Mouse (Mus musculus): Measurements from ENCODE around the gene Cops3. TPM values are rescaled to one million over a fixed set of nuclear protein-coding genes. Genes with fewer than 3 reads are reported as not detected.

The Cops3 gene
- total RNA-seq, 2 experiments from 2014 or later = 212 to 224 TPM

DNA sequence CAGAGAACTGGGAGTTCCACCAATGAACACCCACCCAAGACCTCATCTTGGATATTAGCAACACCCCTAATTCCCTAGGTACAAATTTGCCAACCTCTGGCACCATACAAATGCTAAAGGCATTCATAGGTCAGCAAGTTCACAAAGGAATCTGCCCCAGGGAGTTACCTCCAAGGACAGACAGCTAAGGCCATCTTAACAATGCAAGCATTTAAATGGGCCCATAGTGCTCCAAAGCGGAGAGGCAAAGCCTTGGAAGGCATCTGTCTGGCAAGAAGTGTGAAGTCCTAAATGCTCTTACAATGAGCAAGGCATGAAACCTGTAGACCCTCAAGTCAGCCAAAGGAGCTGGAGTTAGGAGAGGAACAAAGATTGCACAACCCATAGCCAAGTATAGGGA lies 25.3 kb downstream of the Cops3 start:
- no peak for ATAC-seq (replicated peaks; ENCODE audit: low FRiP score, low TSS enrichment, poor library complexity, severe bottlenecking)

- ATAC-seq (replicated peaks; ENCODE audit: low FRiP score, low TSS enrichment, poor library complexity, severe bottlenecking) = no peak
Measured at GRCm38 (mm10) chr11:59813276-59813675, 26.4 kb downstream of the Cops3 start.

GRCm38 (mm10) chr11:59811211-59811610 lies 28.4 kb downstream of the Cops3 start:
- ATAC-seq (replicated peaks; ENCODE audit: low FRiP score, low TSS enrichment, poor library complexity, severe bottlenecking) = no peak

DNA sequence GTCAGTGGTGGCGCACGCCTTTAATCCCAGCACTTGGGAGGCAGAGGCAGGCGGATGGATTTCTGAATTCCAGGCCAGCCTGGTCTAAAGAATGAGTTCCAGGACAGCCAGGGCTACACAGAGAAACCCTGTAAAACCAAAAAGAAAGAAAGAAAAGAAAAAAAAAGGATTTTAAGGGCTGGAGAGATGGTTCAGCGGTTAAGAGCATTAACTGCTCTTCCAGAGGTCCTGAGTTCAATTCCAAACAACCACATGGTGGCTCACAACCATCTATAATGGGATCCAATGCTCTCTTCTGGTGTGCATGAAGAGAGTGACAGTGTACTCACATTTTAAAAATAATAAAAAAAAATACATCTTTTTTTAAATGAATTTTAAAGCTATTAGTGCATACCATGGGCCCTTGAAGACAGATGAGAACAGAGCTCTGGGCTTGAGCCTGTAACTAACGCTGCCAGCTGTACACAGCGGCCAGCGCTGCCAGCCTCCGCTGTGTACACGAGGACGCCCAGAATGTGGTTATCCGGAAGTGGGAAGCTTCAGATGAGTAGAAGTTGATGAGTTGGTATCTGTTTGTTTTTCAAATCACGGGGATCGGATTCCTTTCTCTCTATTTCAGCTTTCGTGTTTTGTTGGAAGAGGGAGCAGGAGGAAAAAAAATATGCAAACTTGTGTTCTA lies 29.0 kb downstream of the Cops3 start:
- no peak for ATAC-seq (replicated peaks; ENCODE audit: low FRiP score, low TSS enrichment, poor library complexity, severe bottlenecking)

GRCm38 (mm10) chr11:59809670-59810474 lies 29.8 kb downstream of the Cops3 start, which contains the start of gene Flcn:
Flcn (minus strand) TSS chr11:59810016.
- peak; percentile 84 for ATAC-seq (replicated peaks; ENCODE audit: low FRiP score, low TSS enrichment, poor library complexity, severe bottlenecking)

- ATAC-seq (replicated peaks; ENCODE audit: low FRiP score, low TSS enrichment, poor library complexity, severe bottlenecking) = peak; percentile 83
Measured at GRCm38 (mm10) chr11:59809071-59809669, 30.5 kb downstream of the Cops3 start.

- no peak; the same call in 1 of the 2 replicates for ATAC-seq (replicated peaks; ENCODE audit: low FRiP score, low TSS enrichment, poor library complexity, severe bottlenecking)
Measured at GRCm38 (mm10) chr11:59808170-59808960, 31.3 kb downstream of the Cops3 start.

DNA sequence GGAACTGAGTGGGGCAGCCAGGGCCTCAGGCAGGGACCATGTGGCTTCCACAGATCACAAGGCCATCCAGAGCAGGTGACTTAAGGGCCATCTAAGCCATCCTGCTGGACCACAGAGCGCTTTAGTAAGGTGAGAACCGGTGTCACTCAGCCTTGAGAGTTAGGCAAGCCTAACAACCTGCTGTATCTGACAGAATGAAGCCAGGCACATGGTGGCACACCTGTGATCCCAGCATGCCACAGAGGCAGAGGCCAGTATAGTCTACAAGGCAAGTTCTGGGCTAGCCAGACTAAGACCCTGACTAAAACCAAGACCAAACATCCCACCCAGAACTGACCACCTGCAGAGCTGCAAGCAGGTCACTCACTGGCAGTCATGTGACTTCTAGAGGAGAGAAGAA lies 34.0 kb downstream of the Cops3 start:
- ATAC-seq (replicated peaks; ENCODE audit: low FRiP score, low TSS enrichment, poor library complexity, severe bottlenecking) = no peak

- no peak for ATAC-seq (replicated peaks; ENCODE audit: low FRiP score, low TSS enrichment, poor library complexity, severe bottlenecking)
Measured at GRCm38 (mm10) chr11:59805256-59805655, 34.4 kb downstream of the Cops3 start.

DNA sequence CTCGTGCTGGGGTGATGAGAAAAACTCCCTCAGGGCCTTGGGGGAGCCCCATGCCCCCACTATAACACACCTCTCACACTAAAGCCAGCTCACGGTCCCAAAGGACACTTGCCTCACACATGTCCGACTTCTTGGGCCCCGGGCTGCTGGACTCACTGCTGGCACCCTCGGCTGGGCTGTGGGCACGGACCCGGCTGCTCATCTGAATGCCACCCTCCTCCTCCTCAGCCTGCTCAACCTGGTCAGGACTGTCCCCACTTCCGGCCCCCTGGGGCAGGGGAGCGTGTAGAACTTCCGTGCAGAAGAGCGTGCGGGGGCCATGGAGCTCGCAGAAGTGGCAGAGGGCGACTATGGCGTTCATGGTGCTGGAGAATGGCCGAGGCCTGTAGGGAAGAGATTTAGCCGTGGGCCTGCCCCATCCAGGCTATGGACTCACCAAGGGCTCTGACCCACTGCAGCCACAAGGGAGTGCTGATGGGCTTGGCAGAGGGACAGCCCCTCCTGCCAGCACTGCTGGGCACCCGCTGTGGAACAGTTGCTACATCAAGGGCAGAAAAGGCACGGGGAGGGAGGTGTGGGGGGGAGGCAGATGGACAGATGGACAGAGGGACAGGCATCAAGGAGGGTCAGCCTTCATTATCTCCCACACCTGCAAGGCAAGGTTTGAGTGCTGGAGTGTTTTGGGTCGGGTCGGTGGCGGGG lies 35.1 kb downstream of the Cops3 start:
- no peak for ATAC-seq (replicated peaks; ENCODE audit: low FRiP score, low TSS enrichment, poor library complexity, severe bottlenecking)

DNA sequence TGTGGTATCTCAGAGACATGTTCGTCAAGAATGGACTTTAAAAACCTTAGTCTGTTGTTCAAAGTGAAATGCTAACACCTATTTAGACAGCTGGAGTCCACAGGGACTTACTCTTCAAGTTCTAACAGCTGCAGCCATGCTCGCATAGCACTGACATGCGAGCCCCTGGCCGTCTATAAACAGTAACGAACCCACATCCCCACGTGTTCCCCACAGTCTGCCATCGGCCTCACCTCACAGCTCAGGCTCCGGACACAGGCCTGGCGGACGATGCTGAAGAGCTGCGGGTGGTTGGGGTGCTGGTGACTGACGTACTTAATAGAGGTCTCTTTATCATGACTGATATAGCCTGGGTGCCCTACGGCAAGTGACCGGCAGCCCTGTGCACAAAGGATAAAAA lies 36.1 kb downstream of the Cops3 start:
- ATAC-seq (replicated peaks; ENCODE audit: low FRiP score, low TSS enrichment, poor library complexity, severe bottlenecking) = no peak

DNA sequence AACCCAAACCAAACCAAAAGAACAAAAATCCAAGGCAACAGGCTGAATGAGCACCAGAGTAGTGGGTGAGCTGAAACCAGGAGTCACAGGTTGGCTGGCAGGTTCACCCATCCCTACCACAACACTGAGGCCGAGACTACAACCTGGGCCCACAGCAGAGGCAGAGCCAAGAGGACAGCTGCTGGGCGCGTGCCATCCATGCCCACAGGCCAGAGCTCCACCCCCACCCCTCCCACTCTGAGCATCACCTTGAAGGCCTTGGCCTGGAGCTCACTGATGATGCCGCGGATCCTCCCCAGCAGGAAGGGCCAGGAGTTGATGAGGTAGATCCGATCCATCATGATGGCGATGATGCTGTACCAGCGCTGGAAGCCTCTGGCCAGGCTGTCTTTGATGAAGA lies 37.8 kb downstream of the Cops3 start:
- ATAC-seq (replicated peaks; ENCODE audit: low FRiP score, low TSS enrichment, poor library complexity, severe bottlenecking) = no peak

DNA sequence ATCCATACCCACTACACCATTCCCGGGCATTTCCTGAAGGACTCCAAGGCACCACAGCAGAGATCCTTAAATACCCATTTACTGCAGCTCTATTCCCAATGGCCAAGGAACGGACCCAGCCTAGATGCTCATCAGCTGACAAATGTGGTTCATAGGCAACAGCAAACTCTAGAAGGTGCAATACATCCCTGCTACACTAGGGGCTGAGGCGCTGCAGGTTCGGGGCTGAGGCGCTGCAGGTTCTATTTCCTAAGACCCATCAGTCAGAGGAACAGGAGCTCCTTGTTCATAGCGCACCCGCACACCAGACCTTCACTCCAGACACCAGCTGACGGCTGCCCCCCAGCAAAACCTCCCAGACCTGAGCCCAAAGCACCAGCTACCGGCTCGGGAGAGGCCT lies 39.2 kb downstream of the Cops3 start:
- 0 out of 2 replicates have a peak, but pooled peaks have one; percentile 41 for ATAC-seq (replicated peaks; ENCODE audit: low FRiP score, low TSS enrichment, poor library complexity, severe bottlenecking)

- no peak for ATAC-seq (replicated peaks; ENCODE audit: low FRiP score, low TSS enrichment, poor library complexity, severe bottlenecking)
Measured at GRCm38 (mm10) chr11:59793390-59793789, 46.2 kb downstream of the Cops3 start.

GRCm38 (mm10) chr11:59789311-59789710 lies 50.3 kb downstream of the Cops3 start:
- ATAC-seq (replicated peaks; ENCODE audit: low FRiP score, low TSS enrichment, poor library complexity, severe bottlenecking) = no peak

DNA sequence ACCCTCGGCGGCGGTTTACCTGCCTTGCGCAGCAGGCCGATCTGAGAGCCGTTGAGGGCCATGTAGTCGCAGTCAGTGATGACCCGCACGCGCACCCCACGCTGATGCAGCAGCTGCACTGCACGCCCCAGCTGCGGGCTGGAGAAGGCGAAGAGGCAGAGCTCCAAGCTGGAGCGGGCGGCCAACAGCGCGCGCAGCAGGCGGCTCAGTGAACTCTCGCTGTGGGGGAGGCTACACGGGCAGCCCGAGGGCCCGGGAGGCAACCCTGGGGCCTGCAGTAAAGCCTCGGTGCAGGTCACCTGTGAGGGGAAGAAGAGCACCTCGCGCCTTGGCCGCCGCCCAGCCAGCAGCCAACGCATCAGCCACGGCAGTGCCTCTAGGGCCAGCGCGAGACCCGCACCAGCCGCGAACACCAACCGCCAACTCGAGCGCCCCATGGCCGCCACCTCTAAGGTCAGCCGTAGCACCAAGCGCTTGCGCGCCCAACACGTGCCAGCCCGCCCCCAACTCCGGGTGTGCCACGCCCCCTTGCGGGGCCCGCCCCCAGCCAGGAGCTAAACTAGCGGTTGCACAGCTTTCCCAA lies 52.3 kb downstream of the Cops3 start, which contains the start of gene Pld6:
Gene Pld6, minus strand, starts transcription at position 447 of the 583 bp plus-strand sequence.
- peak; percentile 82 for ATAC-seq (replicated peaks; ENCODE audit: low FRiP score, low TSS enrichment, poor library complexity, severe bottlenecking)

DNA sequence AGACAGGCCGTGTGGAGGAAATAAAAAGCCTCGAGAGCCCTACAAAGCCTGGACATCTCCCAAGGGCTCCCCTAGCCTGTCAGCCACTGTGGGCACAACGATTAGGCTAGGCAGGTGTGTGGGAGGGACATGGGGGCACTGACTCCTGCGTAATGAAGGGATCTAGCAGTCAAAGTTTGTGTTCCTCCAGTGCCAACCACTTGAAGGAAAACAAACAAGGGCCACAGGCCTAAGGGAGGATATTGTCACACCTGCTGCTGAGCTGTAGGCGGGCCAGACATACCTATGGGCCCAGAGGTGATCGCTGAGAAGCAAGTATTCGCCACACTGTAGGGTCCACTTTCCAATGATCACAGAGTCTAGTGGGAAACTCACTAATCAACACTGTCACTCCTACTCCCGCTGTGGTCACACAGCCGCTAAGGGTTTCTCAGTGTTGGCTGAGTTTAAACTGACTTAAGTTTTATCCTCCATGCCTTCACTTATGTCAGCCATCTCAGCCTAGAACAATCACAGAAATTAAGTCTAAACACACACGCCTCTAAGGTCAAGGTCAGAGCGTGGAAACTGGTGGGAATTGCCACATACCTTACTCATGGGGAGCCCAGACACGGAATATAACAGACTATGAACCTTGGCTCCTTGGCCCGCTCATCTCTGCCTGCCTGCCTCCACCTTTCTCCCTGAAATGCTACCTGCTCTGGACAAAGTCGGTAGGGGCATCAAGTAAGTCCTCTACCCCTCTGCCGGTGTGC lies 53.0 kb downstream of the Cops3 start:
- ATAC-seq (replicated peaks; ENCODE audit: low FRiP score, low TSS enrichment, poor library complexity, severe bottlenecking) = no peak

- no peak for ATAC-seq (replicated peaks; ENCODE audit: low FRiP score, low TSS enrichment, poor library complexity, severe bottlenecking)
Measured at GRCm38 (mm10) chr11:59783591-59783990, 56.0 kb downstream of the Cops3 start.

Measured in megakaryocyte-erythroid progenitor cell, adult 5-6 weeks (primary cell).